Mouse (Mus musculus) hindbrain, postnatal 0 days (tissue): ENCODE results near the gene Nfic. TPM values are rescaled to one million over a fixed set of nuclear protein-coding genes. Genes with fewer than 3 reads are reported as not detected.

ENCODE experiments used
- ATAC-seq: fragments of 200-750 bp; cut with Nextera tagmentation; 2 replicates; pipeline ENCODE4 v1.8.0; 2017; ENCODE audit warnings: mild to moderate bottlenecking, moderate TSS enrichment, moderate library complexity
- DNase-seq: peaks from one replicate; pipeline ENCODE4 v3.0.0-alpha.2; 2015; ENCODE audit warnings: low spot score
- H3K27ac ChIP-seq: fragments of 300-500 bp; sonication (generic); 2 replicates; pipeline ENCODE4 v1.5.1; 2014; ENCODE audit warnings: mild to moderate bottlenecking
- H3K27me3 ChIP-seq: fragments of 300-500 bp; sonication (generic); 2 replicates; pipeline ENCODE4 v1.6.1; 2014; ENCODE audit warnings: low read length, mixed read lengths; ENCODE audit not compliant: insufficient read depth
- H3K36me3 ChIP-seq: fragments of 300-500 bp; sonication (generic); 2 replicates; pipeline ENCODE4 v1.6.1; 2014; ENCODE audit warnings: low read length, mixed read lengths; ENCODE audit not compliant: insufficient read depth
- H3K4me1 ChIP-seq: fragments of 300-500 bp; sonication (generic); 2 replicates; pipeline ENCODE4 v1.6.1; 2014; ENCODE audit warnings: antibody characterized with exemption, low read length, mixed read lengths; ENCODE audit not compliant: insufficient read depth
- H3K4me2 ChIP-seq: fragments of 300-500 bp; sonication (generic); 2 replicates; pipeline ENCODE4 v1.6.1; 2014; ENCODE audit warnings: low read depth, mild to moderate bottlenecking, low read length, moderate library complexity, mixed read lengths
- H3K4me3 ChIP-seq: fragments of 300-500 bp; sonication (generic); 2 replicates; pipeline ENCODE4 v1.5.1; 2014; ENCODE audit warnings: low read length
- H3K9ac ChIP-seq: fragments of 300-500 bp; sonication (generic); replicated peaks from 2 replicates; pipeline ENCODE4 v1.6.1; 2014; ENCODE audit warnings: mild to moderate bottlenecking, low read length, moderate library complexity, mixed read lengths
- H3K9me3 ChIP-seq: fragments of 300-500 bp; sonication (generic); 2 replicates; pipeline ENCODE4 v1.6.1; 2016; ENCODE audit warnings: low read length, mixed read lengths
- CTCF ChIP-seq: IDR thresholded peaks from 2 replicates; pipeline ENCODE4 v1.5.1; 2016; ENCODE audit warnings: antibody characterized with exemption, control low read depth, low read depth
- WGBS: fragments of 180-500 bp; shearing (Covaris S2); extraction: QIAGEN DNeasy Blood & Tissue Kit; methylation state at CpG from one replicate; pipeline ENCODE4 v1.1.7; 2014; 5-methylcytosine and 5-hydroxymethylcytosine counted together
- polyA plus RNA-seq: library from polyadenylated mRNA; unstranded; fragments of >200 nt; fragmentation: Nextera tagmentation; extraction: Ambion mirVana; gene quantifications from 2 replicates; pipeline ENCODE4 v1.2.1, GENCODE M21; 2015
- total RNA-seq: library from RNA; depleted of rRNA; stranded (reverse); fragments of >200 nt; gene quantifications from 2 replicates; pipeline ENCODE4 v1.2.3, GENCODE M21; 2014

The Nfic gene
- total and polyA plus RNA-seq, 2 experiments from 2014 or later: 26.5 to 33.8 TPM

DNA sequence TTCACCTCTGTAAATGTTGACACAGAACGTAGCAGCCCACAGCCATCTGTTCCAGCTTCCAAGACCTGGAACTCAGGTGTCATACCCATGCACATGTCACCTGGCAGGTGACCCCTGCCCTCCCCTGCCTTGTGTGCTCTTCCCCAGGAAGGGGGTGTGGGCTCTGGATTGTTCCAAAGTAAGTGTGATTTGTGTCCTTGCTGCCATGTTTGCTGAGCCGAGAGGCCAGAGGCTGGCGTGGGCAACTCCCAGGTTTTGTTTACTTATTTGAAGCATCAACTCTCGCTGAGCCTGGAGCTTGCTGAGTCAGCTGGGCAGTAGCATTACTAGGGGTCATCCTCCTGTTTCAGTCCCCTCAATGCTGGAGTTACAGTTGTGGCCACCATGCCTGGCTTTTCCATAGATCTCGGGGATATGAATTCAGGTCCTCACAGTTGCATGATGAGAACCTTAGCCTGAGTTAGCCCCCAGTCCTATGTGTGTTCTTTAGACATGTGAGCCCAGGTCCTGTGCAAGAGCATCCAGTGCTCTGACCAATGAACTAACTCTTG is 66.9 kb downstream of the Nfic start, which contains the start of gene Gm48552:
Gene Gm48552, plus strand, starts transcription at position 501 of the 551 bp plus-strand sequence.
- H3K27me3 ChIP-seq: no peaks in the 10 kb centered on the region
- H3K9ac ChIP-seq: no peak within 1 kb of the TSS
- ATAC-seq (no peak), DNase-seq (no peak)
- peak within 1 kb of the TSS; percentile 43; the same call in 1 of the 2 replicates for H3K27ac ChIP-seq
- 83% methylated on average over 5 of the region's 5 CpGs for WGBS
- peaks cover 14% of the 10 kb centered on the region; the same call in 1 of the 2 replicates for H3K4me1 ChIP-seq
- no peak within 1 kb of the TSS for H3K4me3 ChIP-seq
- H3K9me3 ChIP-seq: no peaks in the 10 kb centered on the region
- no peak for TF ChIP-seq CTCF
- peaks cover 33% of the 10 kb centered on the region for H3K36me3 ChIP-seq
- no peak within 1 kb of the TSS for H3K4me2 ChIP-seq

DNA sequence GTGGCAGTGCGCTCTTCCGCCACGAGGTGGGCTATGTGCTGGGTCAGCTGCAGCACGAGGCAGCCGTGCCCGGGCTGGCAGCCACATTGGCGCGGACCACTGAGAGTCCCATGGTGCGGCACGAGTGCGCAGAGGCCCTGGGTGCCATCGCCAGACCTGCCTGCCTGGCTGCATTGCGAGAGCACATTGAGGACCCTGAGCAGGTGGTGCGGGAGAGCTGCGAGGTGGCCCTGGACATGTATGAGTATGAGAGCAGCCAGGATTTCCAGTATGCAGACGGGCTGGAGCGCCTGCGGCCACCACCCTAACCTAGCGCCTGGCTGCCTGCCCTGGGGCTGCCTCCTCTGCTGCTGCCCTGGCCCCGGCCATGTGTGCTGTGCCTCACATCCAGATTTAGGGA is 67.7 kb downstream of the Nfic start:
- no peak overlapping the region for H3K9ac ChIP-seq
- WGBS: 94% methylated on average over 20 of the region's 20 CpGs
- H3K4me2 ChIP-seq: no peak overlapping the region
- H3K27ac ChIP-seq: no peak overlapping the region
- peaks cover 10% of the 10 kb centered on the region; the same call in 1 of the 2 replicates for H3K4me1 ChIP-seq
- DNase-seq: no peak
- no peaks in the 10 kb centered on the region for H3K9me3 ChIP-seq
- H3K4me3 ChIP-seq: no peak overlapping the region
- H3K36me3 ChIP-seq: peaks cover 33% of the 10 kb centered on the region
- no peaks in the 10 kb centered on the region for H3K27me3 ChIP-seq
- no peak for TF ChIP-seq CTCF
- ATAC-seq: no peak

DNA sequence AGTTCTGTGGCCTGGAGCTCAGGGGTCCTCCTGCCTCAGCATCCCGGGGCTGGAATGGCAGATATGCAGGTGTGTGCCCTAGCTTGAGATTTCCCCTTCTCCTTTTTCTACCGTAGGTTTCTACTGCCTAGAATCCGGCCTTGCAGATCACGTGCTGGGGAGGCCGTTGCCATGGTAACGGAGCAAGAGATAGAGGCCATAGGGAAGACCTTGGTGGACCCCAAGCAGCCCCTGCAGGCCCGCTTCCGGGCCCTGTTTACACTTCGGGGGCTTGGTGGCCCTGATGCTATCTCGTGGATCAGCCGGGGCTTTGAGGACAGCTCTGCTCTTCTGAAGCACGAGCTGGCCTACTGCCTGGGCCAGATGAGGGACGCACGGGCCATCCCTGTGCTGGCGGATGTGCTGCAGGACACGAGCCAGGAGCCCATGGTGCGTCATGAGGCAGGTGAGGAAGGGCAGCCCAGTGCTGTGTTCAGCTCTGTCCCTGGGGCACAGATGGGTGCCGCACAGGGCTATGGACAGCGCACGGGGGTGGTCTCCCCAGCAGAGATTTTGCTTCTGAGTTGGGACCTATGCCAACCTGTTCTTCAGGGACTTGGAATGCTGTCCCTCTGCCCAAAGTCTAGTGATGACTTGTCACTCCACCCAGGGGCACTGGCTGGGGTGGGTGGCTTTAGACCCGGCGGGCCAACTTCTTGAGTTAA is 69.7 kb downstream of the Nfic start:
- Histone ChIP-seq H3K36me3 (peaks cover 33% of the 10 kb centered on the region), H3K4me2 (peak overlapping the region; percentile 97), H3K9ac (peak overlapping the region; percentile 87), H3K4me3 (no peak overlapping the region), H3K27ac (peak overlapping the region; percentile 94; the same call in 1 of the 2 replicates), H3K9me3 (no peaks in the 10 kb centered on the region), H3K4me1 (peaks cover 10% of the 10 kb centered on the region; the same call in 1 of the 2 replicates), H3K27me3 (no peaks in the 10 kb centered on the region)
- no peak for TF ChIP-seq CTCF
- DNase-seq: no peak
- WGBS: 79% methylated on average over 22 of the region's 22 CpGs
- ATAC-seq: no peak

DNA sequence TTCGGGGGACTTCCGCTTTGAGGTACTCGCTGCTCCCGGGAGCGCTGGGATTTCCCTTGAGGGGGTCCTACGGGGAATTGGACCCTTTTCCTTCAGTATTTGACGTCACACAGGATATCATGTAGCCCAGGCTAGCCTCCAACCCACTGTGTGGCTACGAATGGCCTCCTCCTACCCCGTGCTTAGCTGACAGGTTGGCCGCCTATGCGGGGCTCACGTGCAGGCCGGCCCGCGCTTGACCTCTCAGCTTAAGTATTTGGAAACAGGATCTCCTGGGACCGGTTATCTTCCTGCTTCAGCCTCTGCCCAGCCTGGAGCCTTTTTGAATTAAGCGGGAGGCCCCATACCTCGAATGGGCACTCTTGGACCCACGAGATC is 70.8 kb downstream of the Nfic start:
- ATAC-seq: peak; percentile 54
- Histone ChIP-seq H3K9ac (peak overlapping the region; percentile 87), H3K4me3 (peak overlapping the region; percentile 93), H3K27me3 (no peaks in the 10 kb centered on the region), H3K9me3 (no peaks in the 10 kb centered on the region), H3K4me2 (peak overlapping the region; percentile 97), H3K4me1 (peaks cover 10% of the 10 kb centered on the region; the same call in 1 of the 2 replicates), H3K27ac (peak overlapping the region; percentile 94), H3K36me3 (peaks cover 33% of the 10 kb centered on the region)
- DNase-seq: no peak
- WGBS: 1% methylated on average over 19 of the region's 19 CpGs
- TF ChIP-seq CTCF: no peak

DNA sequence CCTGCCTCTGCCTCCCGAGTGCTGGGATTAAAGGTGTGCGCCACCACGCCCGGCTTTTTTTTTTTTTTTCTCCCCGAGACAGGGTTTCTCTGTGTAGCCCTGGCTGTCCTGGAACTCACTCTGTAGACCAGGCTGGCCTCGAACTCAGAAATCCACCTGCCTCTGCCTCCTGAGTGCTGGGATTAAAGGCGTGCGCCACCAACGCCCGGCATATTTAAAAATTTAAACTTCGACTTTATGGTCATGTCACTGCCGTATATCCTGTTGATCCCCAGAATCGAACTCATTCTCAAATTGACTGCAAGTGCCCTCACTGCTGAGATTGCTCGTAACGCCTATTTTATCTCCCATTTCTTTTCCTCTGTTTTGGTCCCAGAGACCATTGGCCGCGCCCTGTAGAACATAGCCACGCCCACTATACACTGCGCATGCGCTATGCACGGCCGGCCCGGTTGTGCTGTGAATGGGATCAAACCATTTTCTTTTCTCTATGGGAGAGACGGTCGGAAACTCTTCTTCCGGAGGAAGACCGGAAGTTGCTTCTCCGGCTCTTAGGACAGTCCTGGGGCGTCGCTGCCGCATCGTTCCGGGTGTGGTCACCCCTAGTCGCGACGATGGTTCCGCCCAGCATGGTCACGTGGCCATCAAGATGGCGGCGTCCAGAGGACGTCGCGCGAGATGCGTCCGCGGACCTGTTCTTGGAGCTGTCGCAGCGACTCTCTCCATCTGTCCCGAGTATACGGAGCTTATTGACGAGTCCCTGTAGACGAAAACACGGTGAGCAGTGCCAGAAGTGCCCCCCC is 71.4 kb downstream of the Nfic start, which contains the start of the genes Dohh and Gm48551:
Gene Dohh, plus strand, starts transcription at position 627 of the 803 bp plus-strand sequence.
Gene Gm48551, plus strand, starts transcription at position 665 of the 803 bp plus-strand sequence.
- 4% methylated on average over 50 of the region's 54 CpGs for WGBS
- ATAC-seq: peak; percentile 96
- peak within 1 kb of the TSS; percentile 87 for H3K9ac ChIP-seq

DNA sequence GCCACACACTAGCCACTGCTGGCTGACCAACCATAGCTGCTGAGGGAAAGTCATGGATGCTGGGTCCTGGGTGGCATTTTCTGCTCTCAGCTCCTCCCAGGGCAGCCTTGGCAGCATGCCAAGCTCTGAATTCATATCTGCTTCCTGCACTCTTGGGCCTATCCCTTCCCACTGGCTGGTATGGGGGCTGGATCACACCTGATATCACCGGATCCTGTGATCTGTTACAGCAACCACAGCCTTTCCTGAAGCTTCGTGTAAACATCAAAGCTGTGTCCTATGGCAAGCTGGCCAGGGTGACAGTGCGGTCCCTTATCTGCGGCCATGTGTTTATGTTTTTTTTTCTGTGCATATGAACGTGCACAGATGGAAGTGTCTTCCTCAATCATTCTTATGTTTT is 73.4 kb downstream of the Nfic start:
- peaks cover 15% of the 10 kb centered on the region for H3K4me1 ChIP-seq
- ATAC-seq (no peak), DNase-seq (no peak)
- WGBS: 86% methylated on average over 5 of the region's 5 CpGs
- H3K36me3 ChIP-seq: peaks cover 14% of the 10 kb centered on the region
- H3K9ac ChIP-seq: no peak overlapping the region
- no peak overlapping the region for H3K27ac ChIP-seq
- no peak overlapping the region for H3K4me2 ChIP-seq
- no peaks in the 10 kb centered on the region for H3K9me3 ChIP-seq
- H3K4me3 ChIP-seq: no peak overlapping the region
- TF ChIP-seq CTCF: no peak
- no peaks in the 10 kb centered on the region for H3K27me3 ChIP-seq

More for the DNA sequence above, 71.4 kb downstream of the Nfic start, which contains the start of the genes Dohh and Gm48551:
- Histone ChIP-seq H3K4me3 (peak within 1 kb of the TSS; percentile 93), H3K4me1 (peaks cover 10% of the 10 kb centered on the region; the same call in 1 of the 2 replicates), H3K27me3 (no peaks in the 10 kb centered on the region), H3K4me2 (peak within 1 kb of the TSS; percentile 97), H3K9me3 (no peaks in the 10 kb centered on the region), H3K27ac (peak within 1 kb of the TSS; percentile 94), H3K36me3 (peaks cover 33% of the 10 kb centered on the region)
- peak; percentile 100 for DNase-seq
- no peak for TF ChIP-seq CTCF
